Mouse (Mus musculus) left cerebral cortex, adult 9 months (tissue): ENCODE data around the gene Numbl.

ENCODE experiments used
- DNase-seq, 2 experiments: peaks; one replicate each; pipeline ENCODE4 v3.0.0; 2022; ENCODE audit warnings: low spot score in 2 of 2

Numbl gene

GRCm38 (mm10) chr7:27291795-27292466, 33.7 kb downstream of the Numbl start:
- DNase-seq = no peak

GRCm38 (mm10) chr7:27295956-27296355, 37.7 kb downstream of the Numbl start:
- no peak for DNase-seq

- DNase-seq = no peak
These were observed 38.3 kb downstream of the Numbl start for GRCm38 (mm10) chr7:27296518-27296917.

- DNase-seq = no peak
These were observed 39.9 kb downstream of the Numbl start for GRCm38 (mm10) chr7:27298033-27298610.

- no peak for DNase-seq
These were observed 40.6 kb downstream of the Numbl start for GRCm38 (mm10) chr7:27298816-27299215.

GRCm38 (mm10) chr7:27300351-27300750, 42.1 kb downstream of the Numbl start:
- no peak for DNase-seq

- DNase-seq = no peak
These were observed 42.6 kb downstream of the Numbl start for GRCm38 (mm10) chr7:27300801-27301200.

- DNase-seq = peak in 1 of 2 experiments; percentile 74
These were observed 43.9 kb downstream of the Numbl start for GRCm38 (mm10) chr7:27302172-27302571.

- no peak for DNase-seq
These were observed 47.0 kb downstream of the Numbl start for GRCm38 (mm10) chr7:27305091-27305730.

GRCm38 (mm10) chr7:27306161-27307160, 48.2 kb downstream of the Numbl start:
- DNase-seq = no peak

GRCm38 (mm10) chr7:27307551-27307950, 49.3 kb downstream of the Numbl start:
- no peak for DNase-seq

- no peak for DNase-seq
These were observed 50.8 kb downstream of the Numbl start for GRCm38 (mm10) chr7:27308821-27309549.

GRCm38 (mm10) chr7:27309832-27310231, 51.6 kb downstream of the Numbl start:
- DNase-seq = no peak

- no peak for DNase-seq
These were observed 52.1 kb downstream of the Numbl start for GRCm38 (mm10) chr7:27310306-27310705.

GRCm38 (mm10) chr7:27310996-27311535, 52.8 kb downstream of the Numbl start:
- no peak for DNase-seq

GRCm38 (mm10) chr7:27311651-27312284, 53.5 kb downstream of the Numbl start:
- DNase-seq = no peak

- no peak for DNase-seq
These were observed 56.2 kb downstream of the Numbl start for GRCm38 (mm10) chr7:27314393-27314792.

GRCm38 (mm10) chr7:27315958-27316357, 57.7 kb downstream of the Numbl start:
- no peak for DNase-seq

GRCm38 (mm10) chr7:27319411-27319810, 61.2 kb downstream of the Numbl start:
- no peak for DNase-seq

- DNase-seq = no peak
These were observed 64.1 kb downstream of the Numbl start for GRCm38 (mm10) chr7:27322291-27322690.
